Mouse (Mus musculus): ENCODE results near the gene Gfi1.

Gfi1 gene

DNA sequence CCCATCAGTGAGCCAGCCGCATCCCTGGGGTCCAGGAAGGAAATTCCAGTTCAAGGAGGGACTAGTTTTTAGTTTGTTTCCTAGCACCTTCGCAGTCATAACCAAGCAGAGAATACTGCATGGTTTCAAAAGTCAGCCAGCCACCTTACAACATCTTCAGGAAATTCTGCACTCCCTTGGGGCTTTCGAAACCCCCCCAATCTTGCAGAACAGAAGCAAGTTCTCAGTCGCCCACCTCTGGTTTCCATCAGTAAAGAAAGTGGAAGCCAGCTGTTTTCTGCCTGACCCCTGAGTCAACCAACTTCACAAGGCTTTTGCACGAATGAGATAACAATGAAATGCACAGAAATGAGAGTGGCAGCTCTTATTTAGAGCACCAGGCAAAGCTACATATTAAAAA, 47.4 kb downstream of the Gfi1 start:
- DNase-seq (ENCODE audit: low spot score): no peak

Data from c-Kit-positive CD71-positive TER-119-positive erythroid progenitor cells, embryonic 14.5 days (primary cell).